Mouse (Mus musculus) erythroblast, adult 5-6 weeks (primary cell): Measurements from ENCODE around the gene Capza1. TPM values are rescaled to one million over a fixed set of nuclear protein-coding genes. Genes with fewer than 3 reads are reported as not detected.
"Not testable (repeated sequence)": the region's sequence is repeated elsewhere in the genome, so short reads cannot be mapped to it uniquely, and the experiment has no call there.

ENCODE experiments used
- ATAC-seq: replicated peaks from 2 replicates; pipeline ENCODE4 v1.8.0; 2016; ENCODE audit warnings: moderate number of reproducible peaks, mild to moderate bottlenecking, moderate TSS enrichment, inconsistent platforms; ENCODE audit not compliant: poor library complexity, low FRiP score, severe bottlenecking
- total RNA-seq, 2 experiments: library from RNA; stranded (forward) in 1 of 2; stranded (reverse) in 1 of 2; fragments of 150-400 nt in 1 of 2; fragments of 200-764, 138-1000 nt in 1 of 2; gene quantifications; 2 replicates each; pipeline versions ENCODE4 v1.2.3 to v1.2.4; 2015 to 2017; ENCODE audit warnings: low replicate concordance in 2 of 2

Gene Capza1
- total RNA-seq (2015; ENCODE audit: low replicate concordance): 110 and 115 TPM in 2 replicates
- 101 and 104 TPM in 2 replicates for total RNA-seq (2017; ENCODE audit: low replicate concordance)

DNA sequence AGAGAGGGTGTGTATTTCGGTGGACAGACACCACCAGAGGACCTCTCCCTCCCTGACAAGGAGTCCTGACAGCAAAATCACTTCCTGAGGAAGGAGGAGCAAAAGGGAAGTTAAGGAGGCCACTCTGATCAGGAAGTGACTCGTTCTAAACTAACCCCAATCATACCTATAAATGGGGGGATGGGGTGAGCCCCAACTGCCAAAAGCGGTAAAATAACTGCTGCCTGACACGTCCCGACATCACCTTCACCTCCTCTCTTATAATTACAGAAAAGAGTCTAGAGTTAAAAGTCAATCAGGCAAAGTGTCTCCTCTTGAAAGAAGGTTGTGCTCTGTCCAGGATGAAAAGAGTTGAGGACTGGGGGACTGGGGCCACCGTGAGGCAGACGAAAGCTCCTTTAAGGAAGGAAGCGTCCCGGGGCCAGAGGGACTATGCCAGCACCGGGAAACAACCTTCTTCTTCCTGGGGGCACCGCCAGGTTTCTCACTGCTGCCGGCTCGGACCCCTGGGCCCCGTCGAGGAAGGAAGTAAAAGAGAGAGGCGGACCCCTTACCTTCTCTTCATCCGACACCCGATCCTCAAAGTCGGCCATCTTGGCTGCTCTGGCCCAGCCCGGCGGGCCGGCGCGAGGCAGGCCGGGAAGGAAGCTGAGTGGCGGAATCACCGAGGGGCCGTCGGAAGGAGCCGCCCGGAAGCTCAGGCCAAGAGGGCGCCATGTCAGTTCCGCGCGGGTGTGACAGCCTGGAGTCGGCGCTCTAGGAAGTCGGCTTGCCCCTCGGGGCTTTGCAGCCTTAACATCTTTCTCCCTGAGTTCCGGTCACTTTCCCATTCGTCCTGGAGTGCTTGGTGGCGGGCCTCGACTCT is at the start of gene Capza1, which contains the start of gene St7l:
Gene Capza1 (minus strand): TSS at position 720 of the 865 bp plus-strand sequence.
Gene St7l (plus strand): TSS at position 220 of the 865 bp plus-strand sequence.
- peak; percentile 89 for ATAC-seq

DNA sequence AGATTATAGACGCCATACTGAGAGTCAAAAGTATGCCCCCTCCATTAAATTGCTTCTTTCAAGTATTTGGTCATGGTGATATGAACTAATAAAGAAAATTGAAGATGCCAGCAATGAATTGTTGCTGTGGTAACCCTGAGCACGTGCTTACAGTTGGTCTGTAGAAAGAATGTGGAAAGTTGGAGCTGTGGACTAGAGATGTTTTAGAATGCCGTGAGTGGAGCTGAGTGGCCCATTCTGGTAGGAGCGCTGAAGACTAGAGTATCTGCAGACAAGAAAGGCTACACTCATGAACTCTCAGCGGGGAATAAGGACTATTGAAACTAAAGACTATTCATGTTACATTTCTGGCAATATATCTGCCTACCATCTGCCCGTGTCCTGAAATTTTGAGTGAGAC is 44.9 kb upstream of the Capza1 start:
- ATAC-seq: no peak

DNA sequence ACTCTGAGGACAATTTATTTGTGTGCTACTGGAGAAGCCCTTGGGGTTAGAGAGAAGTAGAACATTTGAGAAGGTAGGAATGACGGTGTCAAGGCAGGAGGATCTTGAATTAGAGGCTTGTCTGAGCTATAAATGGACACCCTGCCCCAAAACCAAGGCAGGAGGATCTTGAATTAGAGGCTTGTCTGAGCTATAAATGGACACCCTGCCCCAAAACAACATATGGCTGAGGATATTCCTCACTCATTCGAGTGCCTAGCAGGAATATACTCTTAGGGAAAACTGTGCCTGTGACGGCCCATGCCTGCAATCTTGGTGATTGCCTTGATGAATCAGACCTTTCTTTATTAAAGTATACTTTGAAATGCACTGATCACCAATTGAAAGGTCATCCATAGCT is 41.7 kb upstream of the Capza1 start:
- no peak for ATAC-seq

DNA sequence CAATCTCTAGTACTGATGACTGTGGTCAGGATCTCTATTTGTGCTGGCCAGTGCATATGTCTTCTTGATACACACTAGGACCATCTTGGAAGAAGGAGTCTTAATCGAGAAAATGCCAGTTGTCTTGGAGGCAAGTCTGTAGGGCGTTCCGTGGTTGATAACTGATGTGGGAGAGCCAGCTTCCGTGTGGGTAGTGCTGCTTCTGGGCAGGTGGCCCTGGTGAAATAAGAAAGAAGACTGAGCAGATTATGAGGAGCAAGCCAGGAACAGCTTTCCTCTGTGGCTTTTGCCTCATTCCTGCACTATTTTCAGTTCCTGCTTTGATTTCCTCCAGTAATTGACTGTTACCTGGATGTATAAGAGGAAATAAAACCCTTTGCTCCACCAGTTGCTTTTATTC is 41.1 kb upstream of the Capza1 start:
- no peak for ATAC-seq

DNA sequence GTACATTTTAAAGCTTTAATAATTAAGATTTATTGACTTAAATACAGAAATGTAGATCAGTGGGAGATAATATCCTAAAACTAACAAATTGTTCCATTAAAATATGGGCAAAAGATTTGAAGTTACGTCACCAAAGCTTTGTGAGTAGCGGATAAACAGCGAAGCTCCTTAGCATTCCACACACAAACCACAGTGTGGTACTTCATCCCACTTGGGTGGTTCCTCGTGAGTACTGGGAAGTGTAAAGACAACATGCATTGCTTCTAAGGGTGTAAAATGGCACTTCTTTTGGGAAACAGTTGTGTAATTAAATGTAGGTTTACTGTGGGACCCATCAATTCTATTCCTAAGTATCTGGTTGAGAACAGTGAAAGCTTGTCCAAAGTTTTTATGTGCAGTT is 36.8 kb upstream of the Capza1 start:
- no peak for ATAC-seq

DNA sequence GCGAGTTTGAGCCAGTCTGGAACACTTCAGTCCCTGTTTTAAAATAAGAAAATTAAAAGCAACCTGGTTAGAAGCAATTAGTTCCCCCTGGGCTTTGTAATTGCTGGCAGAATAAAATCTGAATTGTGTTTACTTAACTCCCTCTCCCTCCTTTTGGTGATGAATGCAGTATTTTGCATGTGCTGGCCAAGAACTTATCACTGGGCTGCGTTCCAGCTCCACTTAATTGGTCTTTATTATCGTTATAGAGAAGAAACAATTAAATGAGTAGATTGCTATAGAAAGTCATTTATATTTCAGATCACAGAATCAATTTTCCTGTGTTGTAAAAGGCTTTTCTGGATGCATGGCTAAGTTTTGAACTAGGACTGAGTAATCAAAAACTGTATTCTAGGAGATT is 31.8 kb upstream of the Capza1 start:
- no peak for ATAC-seq

DNA sequence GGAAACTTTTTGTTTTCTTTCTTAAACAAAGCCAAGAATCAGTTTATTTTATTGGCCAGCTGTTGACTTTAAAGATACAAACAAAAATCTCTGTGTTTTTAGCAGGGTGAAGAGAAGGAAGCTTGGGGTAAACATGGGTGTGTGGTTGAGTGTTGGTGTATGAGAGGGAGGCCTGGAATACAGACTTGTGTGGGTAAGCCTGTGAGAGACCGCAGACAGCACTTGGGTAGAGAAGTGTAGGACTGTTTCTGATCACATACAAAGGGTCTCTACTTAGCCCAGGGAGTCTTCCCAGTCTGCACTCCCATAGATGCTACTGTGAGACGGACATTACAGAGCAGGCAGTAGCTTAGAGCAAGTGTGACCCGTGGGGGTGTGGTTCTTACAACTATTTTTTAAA is 24.3 kb upstream of the Capza1 start:
- ATAC-seq: no peak

DNA sequence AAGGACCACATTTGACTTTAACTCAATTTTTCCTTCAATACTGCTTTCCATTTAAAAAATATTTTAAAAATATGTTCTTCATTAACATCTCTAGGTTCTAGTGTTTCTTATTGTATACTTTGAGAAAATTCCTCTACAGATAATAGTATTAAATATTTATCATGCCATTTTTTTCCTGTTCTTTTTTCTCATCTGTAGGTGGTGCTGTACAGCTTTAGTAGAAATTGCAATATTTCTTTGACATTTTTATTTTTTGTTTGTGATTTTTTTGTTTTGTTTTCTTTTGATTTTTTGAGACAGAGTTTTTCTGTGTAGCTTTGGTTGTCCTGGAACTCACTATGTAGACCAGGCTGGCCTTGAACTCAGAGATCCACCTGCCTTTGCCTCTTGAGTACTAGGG is 5.3 kb upstream of the Capza1 start:
- no peak for ATAC-seq

DNA sequence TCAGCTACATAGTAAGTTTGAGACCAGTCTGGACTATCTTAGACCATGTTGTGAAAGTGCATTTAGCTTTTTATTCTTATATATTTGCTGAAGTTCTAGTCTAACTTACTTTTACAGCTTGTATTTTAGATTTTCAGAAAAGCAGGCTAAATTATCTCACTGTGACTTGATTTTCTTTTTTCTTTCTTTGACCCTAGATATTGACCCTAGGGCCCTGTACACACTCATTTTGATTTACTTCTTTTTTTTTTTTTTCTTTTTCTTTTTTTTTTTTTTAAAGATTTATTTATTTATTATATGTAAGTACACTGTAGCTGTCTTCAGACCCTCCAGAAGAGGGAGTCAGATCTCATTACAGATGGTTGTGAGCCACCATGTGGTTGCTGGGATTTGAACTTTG is 2.4 kb upstream of the Capza1 start:
- ATAC-seq: not testable (repeated sequence)

DNA sequence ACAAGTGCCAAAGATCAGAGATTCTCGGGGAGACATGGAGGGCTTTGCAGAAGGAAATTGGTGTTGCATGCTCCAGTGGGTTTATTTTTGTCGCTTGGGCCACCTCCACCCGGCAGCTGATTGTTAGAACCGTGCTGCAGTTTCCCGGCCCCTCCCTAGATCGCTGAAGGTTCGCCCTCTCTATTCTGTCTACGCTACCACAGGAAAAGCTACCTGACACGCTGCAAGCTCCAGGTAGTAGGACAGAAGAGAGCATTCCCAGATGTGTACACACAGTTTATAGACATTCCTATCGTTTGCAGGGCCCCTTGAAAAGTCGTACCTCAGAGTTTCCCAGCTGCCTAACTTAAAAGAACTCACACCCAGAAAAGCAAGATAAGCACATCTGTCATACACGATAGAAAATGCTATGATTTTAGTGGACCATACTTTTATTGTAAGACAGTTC is 1.1 kb upstream of the Capza1 start:
- ATAC-seq: peak; percentile 33

DNA sequence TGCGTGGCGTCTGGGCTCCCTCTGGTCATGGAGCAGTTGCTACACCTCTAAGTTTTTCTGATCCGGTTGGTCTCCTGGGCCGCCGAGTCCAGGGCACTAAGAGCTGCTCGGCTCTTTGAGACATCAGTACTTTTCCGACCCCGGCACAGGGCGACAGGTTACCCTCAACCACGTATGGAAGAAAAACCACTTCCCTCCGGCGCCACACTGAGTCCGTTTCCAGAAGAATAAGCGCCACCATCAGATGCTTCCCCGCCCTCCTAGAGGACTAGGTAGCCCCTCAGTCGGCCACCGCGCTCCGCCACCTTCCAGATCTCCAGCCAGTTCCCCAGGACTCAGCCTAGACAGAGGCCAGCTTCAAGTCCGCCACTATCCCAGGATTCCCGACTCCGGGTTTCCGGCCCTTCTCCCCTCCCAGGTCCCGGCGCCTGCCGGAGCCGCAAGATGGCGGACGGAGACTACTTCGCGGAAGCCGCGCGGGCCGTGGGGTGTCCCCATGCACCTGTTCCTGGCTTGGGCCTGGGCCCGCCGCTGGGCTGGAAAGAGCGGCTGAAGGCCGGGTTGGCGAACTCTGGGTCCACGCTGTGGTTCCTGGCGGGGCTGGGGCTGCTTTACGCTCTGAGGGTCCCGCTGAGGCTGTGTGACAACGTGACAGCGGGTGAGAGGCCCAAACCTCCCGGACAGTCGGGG is 491 bp upstream of the Capza1 start:
- ATAC-seq: peak; percentile 65

DNA sequence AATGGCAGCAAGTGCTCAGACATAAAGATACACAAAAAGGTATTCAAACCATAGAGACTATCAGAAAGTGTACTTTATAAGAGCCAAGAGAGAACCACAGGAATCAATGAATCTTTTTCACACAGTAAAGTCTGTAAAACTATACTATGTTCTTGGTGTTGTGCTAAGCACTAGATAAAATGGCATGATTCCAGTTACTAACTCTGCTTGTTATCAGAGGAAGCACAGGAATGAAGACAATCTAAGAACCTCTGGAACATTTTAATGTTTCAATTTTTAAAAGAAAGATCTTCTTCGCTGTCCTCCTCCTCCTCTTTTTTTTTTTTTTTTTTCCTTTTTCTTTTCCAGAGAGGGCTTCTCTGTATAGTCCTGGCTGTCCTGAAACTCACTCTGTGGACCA is 5.7 kb downstream of the Capza1 start:
- ATAC-seq: no peak

DNA sequence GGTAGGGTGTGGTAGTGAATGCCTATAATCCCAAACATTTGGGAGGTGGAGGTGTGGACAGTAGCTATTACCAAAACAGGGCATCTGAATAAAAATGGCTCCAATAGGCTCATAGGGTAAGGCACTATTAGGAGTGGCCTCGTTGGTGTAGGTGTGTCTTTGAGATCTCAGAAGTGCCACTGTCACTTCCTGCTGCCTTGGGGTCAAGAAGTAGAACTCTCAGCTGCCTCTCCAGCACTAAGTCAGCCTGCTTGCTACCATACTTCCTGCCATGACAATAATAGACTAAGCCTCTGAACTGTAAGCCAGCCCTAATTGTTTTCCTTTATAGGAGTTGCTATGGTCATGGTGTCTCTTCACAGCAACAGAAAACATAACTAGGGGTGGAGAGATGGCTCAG is 8.2 kb downstream of the Capza1 start:
- no peak; the same call in 1 of the 2 replicates for ATAC-seq

DNA sequence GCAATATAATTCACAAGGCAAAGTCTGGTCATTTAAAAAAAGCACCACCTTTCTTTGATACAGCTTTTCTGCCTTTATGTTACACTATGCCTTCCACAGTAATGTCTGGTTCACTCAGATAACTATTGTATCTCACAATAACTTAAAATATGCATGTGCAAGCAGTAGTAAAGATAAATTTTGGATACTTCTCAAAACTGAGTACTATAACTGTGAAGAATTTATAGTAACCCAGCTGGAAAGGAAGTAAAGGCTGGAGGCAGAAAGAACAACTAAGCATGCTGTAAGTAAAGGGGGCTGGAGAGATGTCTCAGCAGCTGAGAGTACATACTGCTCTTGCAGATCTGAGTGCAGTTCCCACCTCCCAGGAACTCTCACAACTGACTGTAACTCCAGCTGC is 9.4 kb downstream of the Capza1 start:
- ATAC-seq: peak; percentile 66; the same call in 1 of the 2 replicates

DNA sequence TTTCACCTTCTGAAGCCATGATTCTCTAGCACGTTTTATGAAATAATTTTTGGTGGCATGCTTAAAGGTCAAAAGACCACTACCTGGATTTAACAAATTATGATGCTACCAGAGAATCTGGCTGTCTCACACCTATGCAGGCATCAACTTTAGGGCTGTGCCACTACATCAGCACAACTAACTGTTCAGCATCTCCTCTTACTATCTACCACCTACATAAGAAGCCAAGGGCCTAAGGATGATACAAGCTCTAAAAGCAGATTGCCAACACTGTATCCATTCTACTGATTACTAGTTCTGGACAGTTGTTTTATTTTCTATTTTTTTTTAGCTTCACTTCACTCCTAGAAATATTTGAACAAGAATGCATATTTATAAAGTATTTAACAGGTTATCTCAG is 9.8 kb downstream of the Capza1 start:
- 0 out of 2 replicates have a peak, but pooled peaks have one; percentile 61 for ATAC-seq

DNA sequence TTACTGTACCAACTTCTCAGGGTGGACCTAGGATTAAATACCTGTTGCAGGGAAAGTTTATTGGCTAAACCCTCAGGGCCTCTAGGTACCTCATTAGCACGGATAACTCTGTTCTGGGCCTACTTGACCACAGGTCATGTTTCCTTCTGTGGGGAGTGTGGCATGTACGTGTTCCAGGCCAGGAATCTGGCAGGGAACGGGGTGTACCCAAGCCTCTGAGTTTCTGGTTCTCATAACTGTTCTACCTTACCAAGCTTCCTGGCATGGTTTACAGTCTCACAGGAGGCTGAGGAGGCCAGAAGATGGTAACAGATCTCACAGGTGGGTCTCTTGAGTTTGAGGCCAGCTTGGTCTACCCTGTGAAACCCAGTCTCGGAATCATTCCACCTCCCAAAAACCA is 17.7 kb downstream of the Capza1 start:
- no peak for ATAC-seq

DNA sequence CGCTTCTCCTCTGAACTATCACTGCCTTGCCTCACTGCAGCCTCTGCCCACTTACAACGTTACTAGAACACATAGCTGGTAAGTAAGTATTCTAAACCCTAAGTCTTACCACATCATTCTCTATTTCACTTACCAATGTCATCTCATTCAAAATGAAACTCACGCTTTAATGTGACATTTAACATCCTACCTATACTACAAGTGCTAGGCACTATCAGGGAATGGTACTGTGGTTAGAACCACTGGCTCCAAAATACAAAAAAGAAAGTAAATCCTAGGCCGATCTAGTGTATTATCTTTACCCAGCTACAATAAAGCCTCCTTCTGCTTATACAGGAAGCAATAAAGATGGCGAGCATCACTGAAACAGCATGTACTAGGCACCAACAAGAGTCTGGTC is 23.3 kb downstream of the Capza1 start:
- no peak for ATAC-seq

DNA sequence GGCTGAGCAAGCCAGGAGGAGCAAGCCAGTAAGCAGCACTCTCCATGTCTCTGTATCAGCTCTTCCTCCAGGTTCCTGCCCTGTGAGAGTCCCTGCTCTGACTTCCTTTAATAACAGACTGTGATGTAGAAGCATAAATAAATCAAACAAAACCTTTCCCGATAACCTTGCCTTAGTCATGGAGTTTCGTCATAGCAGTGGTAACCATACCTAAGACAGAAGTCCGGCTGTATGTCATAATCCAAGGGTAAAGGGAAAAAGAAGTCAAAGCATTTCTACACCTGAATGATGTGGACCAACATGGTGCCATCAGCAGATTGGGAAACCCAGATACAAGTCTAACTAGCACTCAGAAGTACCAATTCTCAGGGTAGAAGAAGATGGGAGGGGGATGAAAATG is 28.5 kb downstream of the Capza1 start:
- no peak for ATAC-seq

DNA sequence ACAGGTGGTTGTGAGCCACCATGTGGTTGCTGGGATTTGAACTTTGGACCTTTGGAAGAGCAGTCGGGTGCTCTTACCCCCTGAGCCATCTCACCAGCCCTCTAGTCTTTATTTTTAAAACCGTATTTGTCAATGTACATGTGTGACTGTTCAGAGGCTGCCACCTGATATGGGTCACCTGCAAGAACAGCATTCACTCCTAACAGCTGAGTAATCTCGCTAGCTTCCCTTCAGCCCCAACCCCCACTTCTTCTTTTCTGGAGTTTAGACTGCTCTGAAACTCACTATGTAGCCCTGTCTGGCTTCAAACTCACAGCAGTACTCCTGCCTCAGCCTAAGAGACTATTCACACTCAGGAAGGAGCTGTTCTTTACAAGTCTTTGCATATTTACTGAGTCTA is 41.9 kb downstream of the Capza1 start:
- no peak for ATAC-seq

DNA sequence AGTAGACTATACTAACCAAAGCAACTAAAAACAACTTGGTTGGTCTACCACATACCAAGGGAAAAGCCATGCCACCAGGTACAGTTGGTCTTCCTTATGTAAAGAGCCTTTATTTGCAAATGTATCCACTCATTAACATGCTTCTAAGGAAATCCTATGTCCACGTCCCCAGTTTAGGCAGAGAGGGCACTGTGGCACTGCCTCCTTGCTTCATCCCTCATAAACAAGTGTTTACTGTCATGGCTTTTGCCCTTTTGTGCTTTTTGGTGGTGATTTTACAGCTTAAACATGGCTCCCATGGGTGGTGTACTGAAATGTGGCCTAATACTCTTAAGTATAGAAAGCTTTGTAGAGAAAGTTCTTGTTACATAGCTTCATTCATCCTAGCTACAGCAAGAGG is 43.9 kb downstream of the Capza1 start:
- no peak for ATAC-seq

DNA sequence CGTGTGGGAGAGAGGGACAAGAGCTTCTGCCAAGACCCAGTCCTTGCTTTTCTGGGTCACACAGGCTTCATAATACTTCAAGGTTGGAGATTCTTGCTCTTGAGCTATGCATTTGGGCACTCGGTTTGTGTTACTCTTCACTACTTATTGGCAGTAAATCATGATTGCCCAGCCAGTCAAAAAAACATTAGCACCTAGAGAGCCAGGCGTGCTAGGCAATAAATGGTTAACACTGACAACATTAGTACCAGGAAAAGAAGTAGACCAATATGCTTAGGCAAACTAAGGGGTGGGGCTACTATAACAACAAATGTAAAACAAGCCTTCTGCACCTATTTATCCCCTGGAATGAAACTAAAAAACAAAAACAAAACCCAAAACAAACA is 45.6 kb downstream of the Capza1 start:
- 0 out of 2 replicates have a peak, but pooled peaks have one; percentile 8 for ATAC-seq
